Mouse (Mus musculus): ENCODE results near the gene Smad3.

Smad3 gene

GRCm38 (mm10) chr9:63721573-63722275 lies 36.1 kb downstream of the Smad3 start:
- DNase-seq (ENCODE audit: low read depth, low spot score): no peak

GRCm38 (mm10) chr9:63720715-63721114 lies 37.1 kb downstream of the Smad3 start:
- DNase-seq (ENCODE audit: low read depth, low spot score): no peak

- DNase-seq (ENCODE audit: low read depth, low spot score): no peak
These were observed 37.9 kb downstream of the Smad3 start for GRCm38 (mm10) chr9:63719770-63720440.

GRCm38 (mm10) chr9:63718735-63719358 lies 38.9 kb downstream of the Smad3 start:
- no peak for DNase-seq (ENCODE audit: low read depth, low spot score)

- no peak for DNase-seq (ENCODE audit: low read depth, low spot score)
These were observed 39.6 kb downstream of the Smad3 start for GRCm38 (mm10) chr9:63718170-63718569.

- no peak for DNase-seq (ENCODE audit: low read depth, low spot score)
These were observed 40.3 kb downstream of the Smad3 start for GRCm38 (mm10) chr9:63717474-63718005.

GRCm38 (mm10) chr9:63716150-63717138 lies 41.4 kb downstream of the Smad3 start:
- no peak for DNase-seq (ENCODE audit: low read depth, low spot score)

GRCm38 (mm10) chr9:63714572-63714971 lies 43.2 kb downstream of the Smad3 start:
- DNase-seq (ENCODE audit: low read depth, low spot score): no peak

GRCm38 (mm10) chr9:63712838-63713237 lies 45.0 kb downstream of the Smad3 start:
- DNase-seq (ENCODE audit: low read depth, low spot score): no peak

GRCm38 (mm10) chr9:63711580-63712230 lies 46.1 kb downstream of the Smad3 start:
- no peak for DNase-seq (ENCODE audit: low read depth, low spot score)

- DNase-seq (ENCODE audit: low read depth, low spot score): no peak
These were observed 47.9 kb downstream of the Smad3 start for GRCm38 (mm10) chr9:63709857-63710256.

GRCm38 (mm10) chr9:63709266-63709665 lies 48.5 kb downstream of the Smad3 start:
- no peak for DNase-seq (ENCODE audit: low read depth, low spot score)

- no peak for DNase-seq (ENCODE audit: low read depth, low spot score)
These were observed 49.8 kb downstream of the Smad3 start for GRCm38 (mm10) chr9:63707816-63708588.

- DNase-seq (ENCODE audit: low read depth, low spot score): no peak
These were observed 51.6 kb downstream of the Smad3 start for GRCm38 (mm10) chr9:63706152-63706733.

GRCm38 (mm10) chr9:63704979-63705751 lies 52.6 kb downstream of the Smad3 start:
- no peak for DNase-seq (ENCODE audit: low read depth, low spot score)

- DNase-seq (ENCODE audit: low read depth, low spot score): no peak
These were observed 53.7 kb downstream of the Smad3 start for GRCm38 (mm10) chr9:63704131-63704530.

GRCm38 (mm10) chr9:63703236-63703785 lies 54.5 kb downstream of the Smad3 start:
- no peak for DNase-seq (ENCODE audit: low read depth, low spot score)

- no peak for DNase-seq (ENCODE audit: low read depth, low spot score)
These were observed 55.2 kb downstream of the Smad3 start for GRCm38 (mm10) chr9:63702502-63703013.

Data from WW6 (cell line).